Mouse (Mus musculus): Measurements from ENCODE around the gene Smarca2.

GRCm38 (mm10) chr19:26817901-26818300, 213.1 kb downstream of the Smarca2 start:
- no peak for TF ChIP-seq EP300 (IDR thresholded peaks at IDR 0.05)
- TF ChIP-seq CTCF (IDR thresholded peaks at IDR 0.05): no peak
